Mouse (Mus musculus) kidney, postnatal 14 days (tissue): ENCODE results near the gene Jag2.

Experiments used
- DNase-seq: peaks from one replicate; pipeline ENCODE4 v3.0.0; 2022; ENCODE audit warnings: mixed read lengths

Jag2 gene

DNA sequence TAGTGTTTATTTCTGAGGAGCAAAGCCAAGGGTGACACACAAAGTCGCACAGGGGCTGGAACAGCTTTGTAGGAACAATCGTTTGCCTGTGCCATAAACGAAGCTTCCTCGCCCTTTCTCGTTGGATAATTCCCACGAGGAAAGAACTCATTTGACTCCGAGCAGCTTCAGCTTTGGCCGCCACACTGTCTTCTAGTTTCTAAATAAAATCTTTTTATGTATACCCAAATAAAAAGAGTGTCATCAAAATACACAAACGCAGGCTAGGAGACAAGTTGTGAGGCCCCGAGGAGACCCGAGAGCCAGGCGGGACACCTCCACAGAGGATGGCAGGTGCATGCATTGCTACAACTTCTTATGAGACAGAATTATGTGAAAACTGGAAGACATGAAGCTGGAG lies 31.2 kb downstream of the Jag2 start:
- no peak for DNase-seq

DNA sequence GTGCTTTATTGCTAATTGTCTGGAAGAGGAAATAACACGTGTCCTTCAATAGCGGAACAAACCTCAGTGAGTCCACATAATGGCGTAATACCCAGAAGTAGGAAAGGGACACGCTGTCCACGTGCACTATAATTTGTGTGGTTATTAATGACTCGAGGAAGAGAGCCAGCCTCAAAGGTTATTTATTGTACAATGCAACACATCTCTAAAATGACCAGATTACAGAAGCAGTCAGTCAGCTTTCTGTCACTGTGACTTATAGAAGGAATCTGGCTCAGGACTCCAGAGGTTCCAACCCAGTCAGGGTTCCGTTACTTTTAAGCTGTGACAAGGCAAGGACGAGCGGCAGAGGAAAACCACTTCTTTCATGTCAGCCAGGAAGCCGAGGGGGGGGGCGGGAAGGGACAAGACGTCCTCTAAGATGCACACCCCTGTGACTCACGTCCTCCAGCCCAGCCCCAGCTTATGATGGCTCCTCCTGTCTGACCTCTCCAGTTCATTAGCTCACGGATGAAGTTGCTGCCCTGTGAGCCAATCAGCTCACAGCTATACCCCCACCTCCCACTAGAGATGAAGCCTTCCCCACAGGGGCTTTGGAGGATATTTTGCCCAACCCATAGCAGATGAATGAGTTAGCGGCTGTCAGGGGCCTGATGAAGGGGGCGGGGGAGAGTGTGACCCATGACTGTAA lies 31.9 kb downstream of the Jag2 start:
- DNase-seq, result peak; percentile 68

DNA sequence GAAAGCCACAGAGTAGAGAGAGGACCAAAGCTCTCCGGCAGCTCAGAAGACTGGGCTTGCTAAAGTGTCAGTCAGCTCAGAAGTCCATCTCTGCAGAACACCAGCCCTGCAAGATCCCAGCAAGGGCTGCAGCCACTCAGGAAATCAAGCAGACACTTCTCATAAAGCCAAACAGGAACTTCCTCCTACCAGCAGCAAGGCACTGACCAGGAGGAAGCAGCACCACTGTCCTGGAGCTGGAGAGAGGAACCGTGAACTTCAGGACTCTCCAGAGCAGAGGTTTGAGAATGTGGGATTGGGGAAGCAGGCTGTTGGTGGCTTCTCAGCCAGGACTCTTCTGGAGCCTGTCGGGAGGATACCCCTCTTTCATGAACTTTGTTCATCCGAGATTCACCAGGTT lies 34.6 kb downstream of the Jag2 start:
- DNase-seq, result no peak

DNA sequence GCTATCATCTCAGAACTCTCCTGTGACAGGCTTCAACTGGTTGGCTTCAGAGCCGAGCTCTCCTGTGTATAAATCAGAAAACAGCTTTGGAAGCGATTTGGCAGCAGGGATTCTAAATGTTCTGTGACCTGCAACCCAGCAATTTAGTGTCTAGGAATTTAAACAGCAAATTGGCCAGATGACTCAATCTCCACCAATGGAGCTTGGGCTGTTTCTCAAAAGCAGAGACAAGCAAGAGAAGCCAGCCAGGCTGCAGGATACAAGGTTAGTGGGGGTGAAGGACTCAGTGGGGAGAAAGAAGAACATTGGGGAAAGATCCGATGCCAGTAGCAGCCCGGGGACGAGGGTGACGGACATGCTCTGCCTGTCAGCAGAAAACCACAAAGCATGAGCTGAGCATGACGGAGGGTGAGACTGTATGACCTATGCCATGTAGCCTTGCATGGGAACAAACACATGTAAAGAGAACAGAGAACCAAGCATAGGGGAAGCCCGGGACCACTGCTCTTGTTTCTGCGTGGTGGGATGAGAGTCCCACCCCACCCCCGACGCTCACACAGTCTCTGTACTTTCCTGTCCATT lies 35.2 kb downstream of the Jag2 start:
- DNase-seq, result no peak

DNA sequence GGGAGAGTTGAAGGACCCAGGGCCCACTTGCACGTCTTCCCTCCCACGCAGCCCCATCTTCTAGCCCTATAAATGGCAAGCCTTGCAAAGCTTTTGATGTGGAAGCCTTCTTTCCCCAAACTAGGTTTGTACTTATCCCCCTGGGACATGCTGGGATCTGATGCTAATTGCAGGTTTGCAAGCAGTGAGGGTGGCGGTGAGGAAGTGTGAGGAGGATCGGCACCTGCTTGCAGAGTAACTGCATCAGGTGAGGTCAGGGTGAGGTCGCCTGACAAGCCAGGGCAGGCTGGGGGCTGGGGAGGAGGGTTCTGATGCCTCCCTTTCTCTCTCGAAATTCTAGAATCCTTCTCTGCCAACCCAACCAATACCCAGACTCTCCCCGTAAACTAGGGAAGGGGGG lies 44.1 kb downstream of the Jag2 start:
- DNase-seq, result no peak

DNA sequence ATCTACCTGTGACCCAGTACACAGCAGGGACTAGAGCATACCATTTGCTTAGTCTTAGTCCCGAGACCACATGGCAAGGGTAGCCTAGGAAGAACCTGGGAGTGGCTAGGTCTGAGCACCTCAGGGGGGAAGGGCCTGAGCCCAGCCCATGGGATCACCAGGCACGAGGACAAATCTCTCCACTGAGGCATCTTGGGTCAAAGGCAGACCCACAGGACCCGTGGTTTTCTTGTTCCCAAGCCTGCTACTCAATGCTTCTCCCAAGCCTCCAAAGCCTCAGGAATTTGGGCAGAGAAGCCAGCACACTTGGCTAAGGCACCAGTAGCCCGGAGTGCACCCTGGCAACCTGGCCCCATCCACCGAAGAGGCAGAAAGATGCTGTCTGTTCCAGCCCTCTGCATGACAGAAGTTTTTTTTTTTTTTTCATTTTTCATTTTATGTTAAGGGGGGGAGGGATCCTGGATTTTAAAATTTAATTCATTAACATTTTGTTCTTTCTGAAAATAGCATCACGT lies 48.2 kb downstream of the Jag2 start:
- no peak for DNase-seq

DNA sequence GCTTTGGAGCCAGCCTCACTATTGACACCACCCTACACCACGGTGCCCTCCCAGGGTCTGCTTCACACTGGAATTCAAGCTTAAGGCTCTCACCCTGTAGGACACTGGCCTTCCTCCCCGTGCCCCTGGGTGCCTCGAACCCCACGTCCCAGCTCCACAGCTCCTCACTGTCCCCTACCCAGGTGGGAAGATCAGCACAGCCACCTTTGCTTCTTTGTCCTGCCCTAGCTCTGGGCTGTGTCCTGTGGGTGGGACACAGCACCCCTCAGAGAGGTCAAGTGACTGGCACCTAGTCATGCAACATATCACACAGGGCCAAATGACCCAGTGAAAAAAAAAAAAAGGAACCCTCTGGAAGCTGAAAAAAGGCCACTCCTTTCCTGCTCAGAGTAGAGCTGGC lies 48.9 kb downstream of the Jag2 start:
- no peak for DNase-seq

DNA sequence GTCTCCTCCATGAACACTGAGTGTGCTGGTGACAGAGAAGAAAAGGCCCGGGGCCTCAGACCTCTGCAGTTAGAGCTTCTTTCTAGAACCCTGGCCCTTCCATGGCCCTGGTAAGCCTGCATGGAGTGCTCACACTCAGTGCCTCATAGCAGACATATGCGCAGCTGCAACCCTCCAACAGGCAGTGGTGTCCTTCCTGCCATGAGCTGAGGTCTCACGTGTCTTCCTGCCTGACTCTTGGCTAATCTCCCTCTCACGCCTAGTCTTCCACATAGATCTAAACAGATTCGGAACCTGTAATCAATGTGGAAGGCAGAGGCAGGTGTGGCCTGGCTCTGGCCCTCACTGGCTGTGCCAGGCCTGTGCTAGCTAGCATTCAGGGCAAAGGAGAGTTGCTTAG lies 49.8 kb downstream of the Jag2 start:
- DNase-seq, result no peak

DNA sequence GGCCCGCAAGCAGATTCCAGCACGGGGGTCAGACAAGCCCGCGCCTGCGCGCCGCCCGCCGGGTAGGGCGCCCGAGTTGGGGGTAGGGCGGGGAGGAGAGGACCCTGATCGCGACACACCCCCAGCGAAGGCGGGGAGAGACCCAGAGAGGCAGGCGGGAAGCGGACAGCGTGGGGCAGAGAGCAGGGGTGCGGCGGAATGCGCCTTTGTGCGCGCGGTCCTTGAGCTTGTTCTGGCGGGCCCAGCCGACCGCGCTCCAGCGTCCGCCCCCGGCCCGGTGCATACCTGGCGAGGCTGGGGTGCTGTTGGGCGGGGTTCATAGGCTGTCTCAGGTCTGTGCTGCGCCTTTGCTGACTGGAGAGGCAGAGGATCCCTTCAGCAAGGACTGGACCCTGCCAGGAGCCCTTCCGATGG lies 52.0 kb downstream of the Jag2 start:
- peak; percentile 45 for DNase-seq

DNA sequence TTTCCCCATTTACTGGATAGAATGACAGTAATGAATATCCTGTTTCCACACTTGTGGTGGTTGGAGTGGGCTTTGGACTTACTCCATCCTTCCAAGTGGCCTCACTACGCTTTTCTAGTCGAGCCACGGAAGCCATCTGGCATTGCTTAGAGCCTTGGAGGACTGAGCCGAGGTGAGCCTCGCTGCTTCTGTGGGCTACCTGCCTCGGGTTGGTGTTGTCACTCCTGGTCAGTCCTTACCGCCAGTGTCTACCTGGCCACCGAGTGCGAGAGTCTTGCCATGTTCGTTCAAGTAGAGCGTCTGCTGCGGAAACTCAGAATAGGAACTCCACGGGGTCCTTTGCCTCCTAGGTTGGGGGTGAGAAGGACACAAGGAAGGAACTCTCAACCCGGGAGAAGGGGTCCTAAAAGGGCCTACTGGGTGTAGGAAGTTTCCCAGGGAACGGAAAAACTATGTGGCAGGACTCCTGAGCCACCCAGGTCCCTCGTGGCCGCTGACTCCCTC lies 52.5 kb downstream of the Jag2 start:
- no peak for DNase-seq

DNA sequence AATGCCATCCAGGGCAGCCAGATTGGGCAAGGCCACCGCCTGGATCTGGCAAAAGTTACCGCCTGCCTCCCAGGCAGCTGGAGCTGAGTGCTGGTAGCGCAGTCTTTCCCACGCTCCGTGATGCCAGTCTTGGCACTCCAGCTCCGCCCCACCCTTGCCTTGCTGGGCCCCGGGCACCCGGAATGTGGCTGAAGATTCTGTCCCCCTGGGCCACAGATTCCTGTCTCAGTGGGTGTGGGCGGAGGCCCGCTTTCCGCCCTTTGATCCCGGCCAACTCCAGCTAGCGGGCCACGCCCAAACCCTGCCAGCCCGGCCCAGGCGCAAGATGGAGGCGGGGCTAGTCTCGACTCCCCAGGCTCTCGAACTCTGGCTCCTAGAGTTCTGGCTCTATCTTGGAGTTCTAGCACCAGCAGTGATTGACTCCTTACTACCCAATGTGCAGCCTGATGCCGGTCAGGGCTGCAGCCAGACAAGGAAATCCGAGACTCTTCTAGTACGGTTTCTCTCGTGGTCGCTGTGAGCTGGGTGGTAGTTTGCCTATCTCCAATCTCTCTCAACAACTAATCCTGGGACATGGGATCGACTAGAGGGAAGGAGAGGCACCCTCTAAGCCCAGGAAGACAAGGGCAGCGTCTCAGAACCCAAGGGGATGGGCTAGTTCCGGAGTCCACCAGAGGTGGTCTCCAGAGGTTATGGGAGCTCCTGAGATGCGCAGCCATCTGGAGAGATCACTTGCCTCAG lies 53.1 kb downstream of the Jag2 start:
- DNase-seq, result peak; percentile 83

DNA sequence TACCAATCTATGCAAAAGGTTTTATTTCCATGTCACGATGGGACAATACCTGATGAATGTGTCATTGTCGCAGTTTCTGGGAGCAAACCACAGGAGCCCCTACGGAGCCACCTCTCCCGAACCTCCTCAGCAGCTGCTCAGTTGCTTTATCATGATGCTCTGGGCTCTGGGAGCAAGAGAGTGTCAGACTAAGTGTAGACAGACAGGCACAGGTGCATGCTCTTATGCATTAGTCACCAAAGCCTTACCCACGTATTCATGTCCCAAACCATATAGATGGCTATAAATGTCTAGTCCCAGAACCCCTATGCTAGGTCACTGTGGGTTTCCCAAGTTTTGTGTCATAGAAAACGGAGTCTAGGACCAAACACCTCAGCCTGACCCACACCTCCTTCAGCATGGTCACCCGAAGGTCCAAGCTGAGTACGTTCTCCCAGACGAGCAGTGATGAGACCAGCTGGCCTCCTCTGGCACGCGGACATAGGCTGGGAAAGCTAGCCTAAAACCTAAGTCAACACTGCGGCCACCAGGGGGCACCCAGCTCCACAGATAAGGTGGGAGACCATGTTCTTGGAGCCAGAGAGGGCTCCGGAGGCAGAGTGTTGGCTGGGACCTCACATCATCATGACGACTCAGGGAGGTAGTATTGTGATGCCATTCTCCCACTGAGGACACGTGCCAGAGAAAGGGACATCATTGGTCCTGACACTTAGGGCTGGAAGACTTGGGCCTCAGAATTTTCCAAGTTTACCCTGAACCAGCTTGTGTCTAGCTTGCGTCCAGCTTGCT lies 54.2 kb downstream of the Jag2 start:
- DNase-seq, result peak; percentile 91

DNA sequence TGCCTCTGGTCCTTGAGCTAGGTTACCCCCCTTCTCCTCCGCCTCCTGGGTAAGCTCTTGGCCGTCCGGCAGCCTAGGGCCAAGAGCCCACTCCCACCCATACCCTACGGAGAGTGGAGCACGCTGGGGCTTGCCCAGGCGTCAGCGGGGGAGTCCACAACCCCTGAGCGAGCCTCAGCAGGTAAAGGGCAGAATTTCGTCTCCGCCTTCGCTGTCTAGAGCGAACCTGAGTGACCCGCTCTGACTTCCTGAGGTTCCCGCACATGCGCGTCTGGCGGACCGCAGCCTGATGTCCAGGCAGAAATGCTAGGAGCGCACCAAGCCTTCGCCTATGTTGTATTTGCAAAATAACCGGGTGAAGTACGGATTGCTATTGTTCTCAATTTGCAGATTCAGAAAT lies 55.4 kb downstream of the Jag2 start:
- no peak for DNase-seq

DNA sequence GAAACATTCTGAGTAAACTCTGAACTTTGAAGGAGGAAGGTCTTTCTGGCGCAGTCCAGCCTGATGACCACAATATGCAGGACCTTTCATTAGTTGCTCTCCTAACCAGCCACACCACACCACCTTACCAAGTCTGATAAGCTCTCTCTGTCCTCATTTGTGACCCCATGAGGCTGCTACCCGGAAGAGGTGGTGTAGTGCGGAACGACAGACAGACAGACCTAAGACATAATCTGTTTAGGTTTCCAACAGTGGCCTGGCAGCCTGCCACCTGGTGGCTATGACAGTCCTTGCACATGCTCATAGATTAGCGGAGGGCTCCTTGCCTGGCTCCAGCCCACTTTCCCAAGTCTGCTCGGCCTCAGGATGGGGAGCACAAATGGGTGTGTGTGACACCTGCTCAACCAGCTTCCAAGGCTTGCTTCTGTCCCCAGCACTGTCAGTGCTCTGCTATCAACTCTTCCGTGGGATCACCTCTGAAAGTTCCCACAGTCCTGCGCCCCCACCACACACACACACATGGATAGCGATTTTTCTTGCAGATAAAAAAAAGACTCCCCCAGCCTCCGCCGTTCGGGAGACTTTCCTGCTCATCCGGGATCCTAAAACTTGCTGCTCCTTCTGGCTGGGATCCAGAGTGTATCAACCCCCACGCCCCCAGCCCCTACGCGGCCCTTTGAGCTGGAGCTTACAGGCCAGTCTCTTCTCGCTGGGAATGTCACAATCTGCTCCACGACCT lies 56.0 kb downstream of the Jag2 start:
- peak; percentile 77 for DNase-seq

DNA sequence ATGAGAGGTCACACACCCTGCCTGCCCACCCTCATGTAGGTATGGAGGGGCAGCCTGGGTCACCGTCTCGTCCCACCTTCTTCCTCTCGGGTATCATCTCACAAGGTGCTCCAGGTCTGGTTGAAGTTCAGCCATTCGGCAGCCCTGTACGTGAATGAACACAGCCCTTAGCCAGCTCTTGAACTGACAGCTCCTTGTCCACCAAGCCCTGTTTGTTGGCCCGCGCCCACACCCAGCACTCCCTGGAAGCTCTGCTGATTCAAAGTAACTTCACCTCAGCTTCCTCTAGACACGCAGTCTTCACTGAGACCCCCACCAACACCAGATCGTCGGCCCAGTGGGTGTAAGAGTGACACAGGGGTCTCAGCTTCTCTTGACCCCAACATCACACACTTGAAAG lies 56.6 kb downstream of the Jag2 start:
- no peak for DNase-seq

DNA sequence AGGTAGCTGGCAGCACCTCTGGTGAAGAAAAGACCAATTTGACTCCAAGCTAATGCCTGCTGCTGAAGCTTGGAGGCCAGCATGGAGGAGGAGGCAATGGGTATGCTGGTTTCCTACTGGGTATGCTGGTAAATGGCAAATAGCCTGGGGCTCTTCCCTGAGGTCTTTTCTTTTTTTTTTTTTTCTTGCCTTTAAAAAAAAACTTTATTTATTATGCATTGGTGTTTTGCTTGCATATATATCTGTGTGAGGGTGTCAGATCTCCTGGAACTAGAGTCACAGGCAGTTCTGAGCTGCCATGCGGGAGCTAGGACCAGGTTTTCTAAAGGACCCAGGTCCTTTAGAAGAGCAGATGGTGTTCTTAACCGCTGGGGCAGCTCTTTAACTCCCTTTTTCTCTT lies 58.3 kb downstream of the Jag2 start:
- no peak for DNase-seq

DNA sequence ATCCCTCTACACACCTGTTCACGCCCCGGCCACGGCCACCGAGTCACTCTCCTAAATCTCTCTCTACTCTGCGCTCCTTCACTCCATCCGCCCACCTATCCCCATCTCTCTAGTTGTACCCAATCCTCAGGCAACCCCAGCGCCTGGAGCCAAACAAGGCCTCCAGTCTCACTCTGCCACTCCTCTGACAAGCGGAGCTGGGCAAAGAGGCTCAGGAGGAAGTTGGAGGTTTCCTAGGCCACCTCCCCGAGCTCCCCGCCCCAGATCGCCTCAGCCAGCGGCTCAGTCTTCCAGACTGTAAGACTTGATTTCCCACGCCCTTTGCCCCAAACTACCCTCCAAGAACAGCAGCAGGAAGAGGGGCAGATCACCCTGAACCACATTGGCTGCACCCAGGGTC lies 58.8 kb downstream of the Jag2 start:
- DNase-seq, result no peak

DNA sequence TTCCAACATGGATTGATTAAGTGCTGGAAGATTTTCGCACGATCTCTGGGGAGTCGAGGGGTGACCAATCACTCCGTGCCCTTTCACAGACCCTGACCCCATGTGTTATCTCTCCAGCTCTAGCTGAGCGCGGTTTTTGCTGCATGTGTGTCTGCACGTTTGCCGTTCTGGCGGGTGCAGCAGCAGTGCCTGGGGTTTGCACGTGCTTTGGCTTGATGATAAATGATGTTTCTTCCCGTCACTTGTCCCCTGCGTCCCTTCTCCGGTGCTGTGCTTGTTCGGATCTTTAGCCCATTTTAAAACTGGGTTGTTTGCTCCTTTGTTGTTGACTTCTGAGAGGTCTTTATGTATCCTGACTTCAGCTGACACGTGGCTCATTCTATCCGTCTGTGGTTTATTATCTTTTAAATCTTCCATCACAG lies 59.8 kb downstream of the Jag2 start:
- no peak for DNase-seq

DNA sequence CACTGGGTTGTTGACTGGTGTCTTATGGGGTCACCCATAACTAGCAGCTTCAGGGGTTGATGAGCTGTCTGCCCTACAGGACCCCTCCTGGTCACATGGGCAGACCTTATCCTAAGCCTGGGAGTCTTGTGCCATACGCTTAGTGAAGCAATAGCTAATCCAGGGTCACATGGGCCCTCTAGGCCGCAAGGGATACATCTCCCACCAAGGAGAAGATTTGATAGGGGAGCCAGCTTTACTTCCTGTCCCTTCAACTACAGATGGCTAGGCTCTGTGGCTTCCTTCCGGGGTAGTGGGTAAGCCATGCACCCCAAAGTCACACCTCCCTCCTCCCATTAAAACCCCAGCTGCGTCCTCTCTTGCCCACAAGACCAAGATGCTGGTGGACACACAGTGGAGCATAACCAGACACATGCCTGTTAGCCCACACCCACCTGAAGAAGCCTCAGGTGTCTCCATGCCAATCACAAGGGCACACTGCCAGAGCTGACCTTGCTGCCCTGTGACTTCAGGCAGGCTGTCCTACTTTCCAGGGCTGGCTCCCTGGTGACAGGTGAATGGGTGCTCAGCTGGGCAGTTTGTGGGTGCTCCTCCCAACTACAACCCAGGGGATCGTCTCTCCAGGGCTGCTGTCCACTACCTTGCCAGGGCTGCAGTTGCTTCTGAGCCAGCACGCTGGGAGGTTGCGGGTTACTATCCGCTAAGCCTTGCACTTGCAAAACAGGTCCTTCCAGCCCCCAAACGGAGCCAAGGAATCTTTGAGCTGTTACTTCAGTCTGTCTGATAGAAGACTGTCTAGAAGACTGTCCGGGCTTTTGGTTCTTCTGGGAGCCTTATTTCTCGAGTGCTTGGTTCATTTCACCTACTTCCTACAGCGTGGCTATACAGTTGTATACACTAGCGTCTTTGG lies 61.1 kb downstream of the Jag2 start, which contains the start of gene Gpr132:
Gene Gpr132 (minus strand): TSS at position 51 of the 910 bp plus-strand sequence.
- no peak for DNase-seq

DNA sequence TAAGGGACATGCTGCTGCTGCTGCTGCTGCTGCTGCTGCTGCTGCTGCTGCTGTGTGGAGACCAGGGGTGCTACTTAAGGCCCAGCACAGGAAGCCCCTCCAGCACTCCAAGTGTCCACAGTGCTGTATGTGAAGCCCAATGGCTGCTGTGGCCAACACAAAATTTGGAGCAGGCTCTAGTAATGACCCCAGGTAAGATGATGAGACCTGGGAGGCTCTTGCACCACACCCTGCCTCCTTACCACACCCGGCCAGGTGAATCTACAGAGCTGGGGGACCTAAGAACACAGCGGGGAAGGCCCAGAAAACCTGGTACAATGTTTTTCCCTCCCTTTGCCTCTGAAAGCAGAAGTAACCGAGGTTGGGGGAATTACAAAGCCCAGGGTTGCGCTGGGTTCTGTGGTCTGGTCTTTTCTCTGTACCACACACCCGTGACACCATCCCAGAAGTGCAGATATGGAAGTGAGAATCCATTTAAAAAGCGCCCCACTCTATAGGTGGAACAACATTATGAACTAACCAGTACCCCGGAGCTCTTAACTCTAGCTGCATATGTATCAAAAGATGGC lies 62.4 kb downstream of the Jag2 start:
- DNase-seq, result no peak
